Mouse (Mus musculus) erythroblast, embryonic 14.5 days (primary cell): Measurements from ENCODE around the gene Gm8439. TPM values are rescaled to one million over a fixed set of nuclear protein-coding genes. Genes with fewer than 3 reads are reported as not detected.

Experiments used
- H3K27me3 ChIP-seq: 2 replicates; pipeline ENCODE4 v1.6.1; 2012; ENCODE audit warnings: inconsistent platforms; ENCODE audit not compliant: control insufficient read depth
- H3K36me3 ChIP-seq: 2 replicates; pipeline ENCODE4 v1.6.1; 2012; ENCODE audit warnings: mild to moderate bottlenecking, inconsistent platforms; ENCODE audit not compliant: control insufficient read depth
- H3K4me1 ChIP-seq: 2 replicates; pipeline ENCODE4 v1.6.1; 2012; ENCODE audit warnings: inconsistent platforms; ENCODE audit not compliant: control insufficient read depth
- H3K4me3 ChIP-seq: replicated peaks from 2 replicates; pipeline ENCODE3; 2012; ENCODE audit warnings: moderate library complexity, mild to moderate bottlenecking, inconsistent platforms
- H3K9me3 ChIP-seq: 2 replicates; pipeline ENCODE4 v1.6.1; 2012; ENCODE audit warnings: low read length, inconsistent platforms, mixed read lengths; ENCODE audit not compliant: control insufficient read depth
- GATA1 ChIP-seq: IDR thresholded peaks from 2 replicates; pipeline ENCODE4 v1.6.1; 2012; ENCODE audit warnings: low read length, inconsistent platforms, mixed read lengths
- TAL1 ChIP-seq: IDR thresholded peaks from 3 replicates; pipeline ENCODE4 v1.6.1; 2012; ENCODE audit warnings: low read length, inconsistent platforms, mixed read lengths
- polyA plus RNA-seq: library from polyadenylated mRNA; stranded (reverse); fragments of >175 nt; gene quantifications from 2 replicates; pipeline ENCODE4 v1.2.3, GENCODE M21; 2012

Gene Gm8439
- polyA plus RNA-seq, 1 experiment, result not detected

GRCm38 (mm10) chr4:120627728-120628127 lies 39.2 kb downstream of the Gm8439 start:
- Histone ChIP-seq H3K27me3 (no peaks in the 10 kb centered on the region), H3K9me3 (no peaks in the 10 kb centered on the region), H3K4me1 (peaks cover 81% of the 10 kb centered on the region), H3K4me3 (no peak overlapping the region), H3K36me3 (no peaks in the 10 kb centered on the region)
- no peak for TF ChIP-seq GATA1
- TF ChIP-seq TAL1, result no peak

DNA sequence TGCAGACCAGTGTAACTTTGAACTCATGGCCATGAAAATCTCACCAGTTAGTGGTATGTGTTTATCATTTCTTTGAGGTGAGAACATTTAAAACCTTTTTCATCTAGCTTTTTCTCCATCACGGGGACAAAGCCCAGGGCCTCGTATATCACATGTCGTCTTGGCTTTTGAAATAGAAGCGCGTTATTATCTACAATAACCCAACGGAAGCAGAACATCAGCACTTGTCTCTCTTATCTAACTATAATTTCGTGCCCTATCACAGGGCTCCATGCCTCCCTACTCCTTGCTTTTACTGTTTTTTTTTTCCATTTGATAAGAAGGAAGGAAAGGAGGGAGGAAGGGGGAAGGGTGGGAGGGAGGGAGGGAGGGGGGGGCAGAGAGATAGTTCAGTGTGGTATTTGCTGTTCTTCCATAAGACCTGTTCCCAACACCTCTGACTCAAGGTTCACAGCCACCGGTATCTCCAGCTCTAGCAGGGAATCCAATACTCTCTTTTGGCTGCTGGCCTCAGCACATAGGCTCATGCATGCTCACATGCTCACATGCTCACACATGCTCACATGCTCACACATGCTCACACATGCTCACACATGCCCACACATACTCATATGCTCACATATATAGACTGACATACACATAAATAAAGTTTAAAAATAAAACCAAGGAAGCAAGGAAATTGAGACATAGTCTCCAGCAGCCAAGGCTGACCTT lies 41.8 kb downstream of the Gm8439 start:
- Histone ChIP-seq H3K27me3 (no peaks in the 10 kb centered on the region), H3K9me3 (no peaks in the 10 kb centered on the region), H3K4me1 (peaks cover 93% of the 10 kb centered on the region), H3K36me3 (no peaks in the 10 kb centered on the region), H3K4me3 (no peak overlapping the region)
- no peak for TF ChIP-seq GATA1
- no peak for TF ChIP-seq TAL1

DNA sequence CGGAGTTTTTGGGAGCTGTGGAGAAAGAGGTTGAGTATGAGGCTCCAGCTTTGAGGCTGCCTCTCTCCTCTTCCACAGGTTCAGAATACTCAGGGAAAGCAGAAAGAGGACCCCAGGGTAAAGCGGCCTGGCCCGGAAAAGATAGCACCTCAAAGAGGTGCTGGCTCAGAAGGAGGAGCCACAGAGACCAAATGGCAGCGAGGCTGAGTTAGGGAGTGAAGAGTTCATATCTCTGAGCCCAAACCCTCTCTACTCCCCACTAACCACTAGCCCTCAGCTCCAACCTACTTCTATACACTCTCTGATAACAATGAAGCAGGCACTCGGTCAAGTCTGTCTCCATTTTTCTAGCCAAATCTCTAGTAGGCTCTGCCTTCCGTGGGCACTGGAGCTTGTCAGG lies 43.3 kb downstream of the Gm8439 start:
- no peaks in the 10 kb centered on the region for H3K36me3 ChIP-seq
- no peak for TF ChIP-seq TAL1
- peak; percentile 25; the same call in 1 of the 2 replicates for TF ChIP-seq GATA1
- no peaks in the 10 kb centered on the region for H3K9me3 ChIP-seq
- peaks cover 84% of the 10 kb centered on the region for H3K4me1 ChIP-seq
- H3K27me3 ChIP-seq, result no peaks in the 10 kb centered on the region
- peak overlapping the region; percentile 40 for H3K4me3 ChIP-seq

GRCm38 (mm10) chr4:120635351-120635750 lies 46.8 kb downstream of the Gm8439 start:
- TF ChIP-seq GATA1 (no peak), TAL1 (no peak)

GRCm38 (mm10) chr4:120641946-120642345 lies 53.4 kb downstream of the Gm8439 start:
- no peaks in the 10 kb centered on the region for H3K36me3 ChIP-seq
- H3K9me3 ChIP-seq, result peaks cover 5% of the 10 kb centered on the region; the same call in 1 of the 2 replicates
- H3K4me3 ChIP-seq, result no peak overlapping the region
- peaks cover 7% of the 10 kb centered on the region for H3K4me1 ChIP-seq
- TF ChIP-seq TAL1, result no peak
- TF ChIP-seq GATA1, result no peak
- H3K27me3 ChIP-seq, result peaks cover 7% of the 10 kb centered on the region

More at GRCm38 (mm10) chr4:120635351-120635750, 46.8 kb downstream of the Gm8439 start:
- peaks cover 50% of the 10 kb centered on the region for H3K4me1 ChIP-seq
- no peak overlapping the region for H3K4me3 ChIP-seq
- no peaks in the 10 kb centered on the region for H3K36me3 ChIP-seq
- no peaks in the 10 kb centered on the region for H3K27me3 ChIP-seq
- peaks cover 5% of the 10 kb centered on the region; the same call in 1 of the 2 replicates for H3K9me3 ChIP-seq

- Histone ChIP-seq H3K27me3 (peaks cover 24% of the 10 kb centered on the region), H3K4me3 (no peak overlapping the region), H3K36me3 (no peaks in the 10 kb centered on the region), H3K4me1 (peaks cover 24% of the 10 kb centered on the region), H3K9me3 (no peaks in the 10 kb centered on the region)
- TF ChIP-seq GATA1 (no peak), TAL1 (no peak)
Observed at GRCm38 (mm10) chr4:120643899-120644298, 55.4 kb downstream of the Gm8439 start.

- Histone ChIP-seq H3K36me3 (no peaks in the 10 kb centered on the region), H3K9me3 (0 out of 2 replicates have a peak, but pooled peaks cover 2% of the 10 kb centered on the region), H3K27me3 (peaks cover 44% of the 10 kb centered on the region)
Observed at GRCm38 (mm10) chr4:120649369-120650207, 61.0 kb downstream of the Gm8439 start.

GRCm38 (mm10) chr4:120650208-120650592 lies 61.7 kb downstream of the Gm8439 start:
- Histone ChIP-seq H3K27me3 (peaks cover 44% of the 10 kb centered on the region), H3K4me1 (peaks cover 56% of the 10 kb centered on the region), H3K36me3 (no peaks in the 10 kb centered on the region), H3K4me3 (peak overlapping the region; percentile 75), H3K9me3 (0 out of 2 replicates have a peak, but pooled peaks cover 2% of the 10 kb centered on the region)
- TF ChIP-seq GATA1 (no peak), TAL1 (no peak)

More at GRCm38 (mm10) chr4:120649369-120650207, 61.0 kb downstream of the Gm8439 start:
- Histone ChIP-seq H3K4me3 (peak overlapping the region; percentile 75), H3K4me1 (peaks cover 51% of the 10 kb centered on the region)
- TF ChIP-seq TAL1 (no peak), GATA1 (peak; percentile 66)

GRCm38 (mm10) chr4:120655898-120656297 lies 67.4 kb downstream of the Gm8439 start:
- Histone ChIP-seq H3K36me3 (no peaks in the 10 kb centered on the region), H3K4me1 (peaks cover 34% of the 10 kb centered on the region), H3K4me3 (no peak overlapping the region), H3K9me3 (peaks cover 8% of the 10 kb centered on the region), H3K27me3 (peaks cover 2% of the 10 kb centered on the region)
- TF ChIP-seq TAL1 (no peak), GATA1 (no peak)

Other genes starting within 250 kb of the Gm8439 start
- gene Scmh1, start 183.5 kb upstream of the Gm8439 start, polyA plus RNA-seq, result 4.9 and 8.4 TPM in 2 replicates
- not detected in 2 replicates for gene Slfnl1, start 56.5 kb upstream of the Gm8439 start, polyA plus RNA-seq
- 0.43 TPM in 2 replicates for gene Ctps, start 18.5 kb upstream of the Gm8439 start, polyA plus RNA-seq
- 171 and 228 TPM in 2 replicates for gene Cited4, start 77.8 kb downstream of the Gm8439 start, polyA plus RNA-seq
- gene Kcnq4, start 159.9 kb downstream of the Gm8439 start, polyA plus RNA-seq, result not detected in 2 replicates
- gene Nfyc, start 242.8 kb downstream of the Gm8439 start, polyA plus RNA-seq, result 9.7 and 21.5 TPM in 2 replicates